Mouse (Mus musculus) layer of hippocampus, postnatal 14 days (tissue): ENCODE measurements around the gene Fmnl3. TPM values are rescaled to one million over a fixed set of nuclear protein-coding genes. Genes with fewer than 3 reads are reported as not detected.
A peak's percentile ranks its signal among the peaks of the same experiment; 100 is the strongest.

Source experiments
- DNase-seq, 2 experiments: peaks; one replicate each; pipeline ENCODE4 v3.0.0; 2021 to 2022; ENCODE audit warnings: low spot score in 2 of 2, mixed read lengths in 1 of 2
- long read RNA-seq, 2 experiments: library from polyadenylated mRNA; stranded (forward); transcript quantifications; one replicate each; pipeline ENCODE4 v2.0.0; 2021
- total RNA-seq, 2 experiments: library from RNA; stranded (reverse); gene quantifications; 2 replicates each; pipeline ENCODE4 v1.2.3; 2021

The Fmnl3 gene
- total RNA-seq: 10 to 100 TPM; 12.6 to 13.8 TPM
- long read RNA-seq, experiment 1, full-length matches to known transcripts: 3 of 7 reads
- long read RNA-seq, experiment 1, partial matches to known transcripts: 2 of 7 reads
- long read RNA-seq, experiment 1, other reads (novel, unspliced or antisense): 2 of 7 reads
- long read RNA-seq, experiment 2, full-length matches to known transcripts: 3 of 9 reads
- long read RNA-seq, experiment 2, partial matches to known transcripts: 1 of 9 reads
- long read RNA-seq, experiment 2, other reads (novel, unspliced or antisense): 5 of 9 reads

DNA sequence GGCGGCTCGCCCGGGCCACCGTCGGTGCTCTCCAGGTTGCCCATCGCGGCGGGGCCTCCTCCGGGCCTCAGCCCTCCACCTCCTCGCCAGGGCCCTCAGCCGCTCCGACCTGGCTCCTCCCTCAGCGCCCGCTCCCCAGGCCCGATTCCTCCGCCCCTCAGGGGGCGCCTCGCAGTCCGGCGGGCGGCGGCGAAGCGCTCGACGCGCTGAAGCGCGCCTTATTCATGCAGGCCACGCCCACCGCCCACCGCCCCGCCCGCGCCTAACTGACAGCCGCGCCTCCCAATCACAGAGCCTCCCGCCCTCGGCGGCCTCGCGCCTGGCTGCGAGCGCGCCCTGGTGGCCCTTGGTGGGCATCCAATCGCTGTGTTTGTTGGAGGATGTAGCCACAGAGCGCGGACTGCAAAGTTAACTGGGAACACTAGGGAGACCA lies at the start of gene Fmnl3:
TSS of gene Fmnl3 (minus strand) at position 224 of the 433 bp plus-strand sequence.
- DNase-seq: peak; percentile 98 to 99

DNA sequence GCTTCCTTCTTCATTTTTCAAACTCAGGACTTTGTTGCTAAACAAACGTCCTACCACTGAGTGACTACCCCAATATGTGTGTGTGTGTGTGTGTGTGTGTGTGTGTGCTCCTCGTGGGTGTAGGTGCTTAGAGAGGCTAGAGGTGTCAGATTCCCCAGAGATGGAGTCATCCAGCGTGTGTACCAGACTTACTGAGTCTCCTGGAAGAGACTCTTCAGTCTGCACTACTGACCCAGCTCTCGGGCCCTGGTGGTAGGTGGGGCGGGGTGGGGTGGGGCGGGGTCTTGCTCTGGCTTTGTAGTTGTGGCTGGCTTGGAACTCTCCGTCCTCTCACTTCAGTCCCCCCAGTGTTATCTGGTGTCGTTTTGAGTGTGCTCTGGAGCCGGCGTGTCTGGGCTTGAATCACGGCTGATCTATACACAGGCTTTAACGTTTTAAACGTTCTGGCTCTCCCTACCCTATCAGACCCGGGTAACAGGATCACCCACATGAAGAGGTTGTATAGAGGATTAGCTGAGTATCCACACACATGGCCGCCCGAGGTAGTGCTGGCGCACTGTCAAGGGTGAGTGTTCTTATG lies 47.5 kb upstream of the Fmnl3 start:
- DNase-seq: no peak

DNA sequence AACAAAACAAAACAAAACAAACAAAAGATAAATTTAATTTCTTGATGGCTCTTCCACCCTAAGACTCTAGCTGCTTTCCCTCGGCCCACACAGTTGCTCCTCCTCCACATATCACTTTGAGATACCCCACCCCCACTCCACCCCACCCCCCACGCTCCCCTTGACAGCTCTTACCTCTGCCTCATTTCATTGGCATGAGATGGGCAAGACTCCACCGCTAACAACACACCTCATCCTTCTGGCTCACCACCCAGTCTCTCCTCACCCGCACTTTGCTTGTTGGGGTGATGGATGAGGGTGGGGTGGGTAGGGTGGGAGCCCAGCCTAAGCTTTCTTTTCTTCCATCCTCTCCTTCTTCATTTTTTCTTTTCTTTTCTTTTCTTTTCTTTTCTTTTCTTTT lies 46.7 kb upstream of the Fmnl3 start:
- no peak for DNase-seq

DNA sequence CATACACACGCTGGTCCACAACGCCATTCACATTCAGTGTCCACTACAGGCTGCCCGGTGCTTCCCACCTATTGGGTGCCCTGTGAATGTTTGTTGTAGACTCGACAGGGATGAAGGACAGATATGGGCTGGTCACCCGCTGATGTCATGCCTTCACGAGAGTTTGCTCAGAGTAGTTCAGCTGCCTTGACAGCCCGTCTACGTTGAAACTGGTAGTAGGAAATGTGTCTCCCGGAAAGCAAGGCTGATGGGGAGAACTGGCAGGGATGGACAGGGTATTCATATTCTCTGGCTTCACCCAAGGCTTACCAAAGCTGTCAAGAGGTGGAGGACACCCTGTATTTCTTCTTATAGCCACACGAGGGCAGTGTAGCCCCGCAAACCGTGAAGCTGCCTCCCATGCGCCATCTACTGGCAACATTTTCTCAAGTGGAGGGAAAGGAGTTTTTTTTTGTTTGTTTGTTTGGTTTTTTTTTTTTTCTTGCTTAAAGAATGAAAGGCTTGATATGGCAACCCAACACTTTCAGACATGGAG lies 46.1 kb upstream of the Fmnl3 start:
- DNase-seq: peak; percentile 83 to 89

DNA sequence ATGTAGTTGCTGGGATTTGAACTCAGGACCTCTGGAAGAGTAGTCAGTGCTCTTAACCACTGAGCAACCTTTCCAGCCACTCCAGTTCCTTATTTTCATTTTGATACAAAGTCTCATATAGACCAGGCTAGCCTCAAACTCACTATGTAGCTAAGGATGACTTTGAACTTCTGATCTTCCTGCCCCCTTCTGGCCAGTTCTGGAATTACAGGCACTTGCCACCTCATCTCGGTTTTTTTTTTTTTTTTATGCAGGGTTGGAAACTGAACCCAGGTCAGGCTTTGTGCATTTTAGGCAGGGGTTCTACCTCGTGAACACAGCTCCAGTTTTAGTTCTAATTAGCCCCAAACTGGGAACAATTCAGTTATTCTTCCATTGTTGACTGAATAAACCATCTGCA lies 45.5 kb upstream of the Fmnl3 start:
- peak; percentile 41 for DNase-seq

DNA sequence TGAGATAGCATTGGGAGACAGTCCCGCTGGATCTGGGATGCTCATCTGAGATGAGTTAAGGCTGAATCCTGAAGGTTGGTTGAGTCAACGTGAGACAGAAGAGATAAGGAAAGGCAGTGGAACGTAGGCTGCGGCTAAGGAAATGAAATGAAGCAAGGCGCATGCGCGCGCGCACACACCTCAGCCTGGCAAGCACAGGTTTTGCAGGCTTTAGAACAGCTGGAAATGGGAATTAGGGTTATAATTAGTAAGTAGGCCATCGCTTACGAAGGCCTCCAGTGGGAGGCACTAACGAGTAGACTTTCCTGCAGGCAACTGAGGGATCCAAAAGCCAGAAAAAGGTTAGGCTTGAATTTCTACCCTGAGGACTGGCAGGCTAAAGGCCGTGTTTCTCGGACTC lies 41.5 kb upstream of the Fmnl3 start:
- no peak for DNase-seq

DNA sequence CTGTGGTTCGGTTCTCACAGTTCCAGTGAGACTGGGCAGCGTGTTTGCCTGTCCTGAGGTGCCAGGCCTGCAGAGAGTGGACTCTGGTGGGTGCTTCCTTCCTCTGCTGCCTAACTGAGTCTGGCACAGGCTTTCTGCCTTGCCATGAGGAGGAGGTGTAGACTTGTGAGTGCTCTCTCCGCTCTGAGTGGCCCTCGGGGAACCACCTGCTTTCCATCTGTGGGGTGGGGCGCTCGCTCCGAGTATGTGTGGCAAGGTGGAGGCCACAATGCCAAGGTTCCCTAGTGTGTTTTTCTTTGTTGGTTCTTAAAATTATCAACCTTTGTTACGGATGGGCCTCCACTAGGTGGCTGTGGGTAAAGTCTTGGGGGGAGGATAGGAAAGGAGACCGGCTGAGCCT lies 38.6 kb upstream of the Fmnl3 start:
- DNase-seq: no peak

DNA sequence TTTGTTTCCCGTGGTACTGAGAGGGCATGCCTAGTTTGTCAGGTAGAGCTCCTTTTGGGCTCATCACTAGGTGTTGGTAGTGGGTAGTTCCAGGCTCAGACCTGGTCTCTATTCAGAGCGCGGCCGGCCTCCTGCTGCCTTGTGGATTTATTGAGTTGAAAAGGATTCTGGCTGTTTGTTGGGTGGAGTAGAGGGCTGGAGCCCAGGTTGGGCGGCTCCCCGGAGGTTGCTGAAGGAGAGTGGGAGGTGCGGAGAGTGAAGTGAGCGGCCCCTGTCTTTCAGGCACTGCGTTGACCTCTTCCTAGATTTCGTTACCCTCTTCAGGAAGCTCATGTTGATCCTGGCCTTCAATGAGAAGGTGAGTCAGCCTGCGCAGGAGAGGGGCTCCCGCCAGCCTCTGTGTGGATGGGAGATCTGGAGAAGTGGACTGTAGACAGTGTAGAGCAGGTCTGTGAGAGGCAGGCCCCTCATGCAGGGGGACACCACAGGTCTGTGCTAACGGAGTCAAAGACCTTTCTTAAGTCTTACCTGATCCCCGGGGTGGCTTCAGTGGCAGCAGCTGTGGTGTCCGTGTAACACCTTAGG lies 36.8 kb upstream of the Fmnl3 start:
- DNase-seq: no peak

DNA sequence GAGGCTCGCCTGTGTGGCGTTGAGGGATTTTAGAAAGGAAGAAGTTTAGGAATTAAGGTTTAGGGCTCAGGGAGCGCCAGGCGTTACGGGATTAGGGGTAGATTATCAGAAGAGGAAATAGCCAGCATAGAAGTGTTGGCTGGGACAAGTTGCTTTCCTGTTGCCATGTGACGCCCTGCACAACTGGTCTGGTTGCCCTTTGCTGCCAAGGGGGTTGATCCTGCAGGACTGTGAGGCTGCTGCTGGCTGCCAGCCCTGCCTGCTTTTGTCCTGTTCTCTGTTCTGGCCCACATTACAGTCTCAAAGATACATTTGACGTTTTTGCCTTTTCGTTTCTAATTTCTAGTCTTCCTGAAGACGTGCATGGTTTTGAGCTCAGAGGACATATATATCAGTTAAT lies 34.9 kb upstream of the Fmnl3 start:
- no peak for DNase-seq

DNA sequence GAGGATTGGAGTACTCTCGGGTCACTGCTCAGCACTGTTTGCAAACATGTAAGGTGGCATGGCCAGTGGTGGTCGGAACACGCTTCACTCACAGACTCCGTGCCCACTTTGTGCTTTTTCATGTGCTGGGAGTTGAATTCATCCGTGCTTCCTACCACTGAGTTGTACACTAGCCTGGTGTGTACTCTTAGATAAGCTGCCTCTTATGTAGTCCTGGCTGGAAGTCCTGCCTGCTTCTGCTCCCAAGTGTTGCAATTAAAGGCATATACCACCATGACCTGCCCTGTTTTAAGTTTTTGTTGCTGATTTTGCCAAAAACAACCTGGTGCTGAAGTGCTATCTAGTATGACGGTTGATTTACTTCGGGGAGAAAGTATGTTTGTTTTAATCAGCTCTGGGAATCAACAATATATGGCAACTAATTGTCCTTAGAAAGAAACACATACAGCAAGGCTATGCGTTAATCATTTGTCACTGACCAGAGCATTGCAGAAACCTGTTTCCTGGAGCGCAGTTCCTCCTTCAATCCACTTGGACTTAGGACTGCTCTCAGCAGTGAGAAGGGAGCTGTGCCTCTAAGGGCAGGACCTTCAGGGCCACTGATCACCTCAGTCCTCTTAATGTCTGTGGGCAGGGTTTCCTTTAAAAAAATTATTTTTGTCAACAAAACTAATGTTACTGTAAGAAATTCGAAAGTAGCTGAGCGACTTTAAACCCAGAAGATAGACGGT lies 33.0 kb upstream of the Fmnl3 start:
- DNase-seq: no peak

DNA sequence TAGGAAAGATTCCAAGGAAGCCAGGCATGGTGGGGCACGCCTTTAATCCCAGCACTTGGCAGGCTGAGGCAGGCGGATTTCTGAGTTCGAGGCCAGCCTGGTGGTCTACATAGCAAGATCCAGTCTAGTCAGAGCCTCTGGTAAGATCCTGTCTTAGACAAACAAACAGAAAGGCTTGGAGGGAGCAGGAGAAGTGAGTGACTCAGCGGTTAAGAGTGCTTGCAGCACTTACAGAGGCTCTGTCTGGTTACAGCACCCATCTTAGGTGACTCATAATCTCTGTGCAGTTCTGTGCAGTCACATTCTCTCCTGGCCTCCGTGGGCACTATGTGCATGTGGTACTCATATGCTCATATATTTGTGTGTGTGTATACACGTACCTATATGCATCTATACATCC lies 30.3 kb upstream of the Fmnl3 start:
- DNase-seq: no peak

DNA sequence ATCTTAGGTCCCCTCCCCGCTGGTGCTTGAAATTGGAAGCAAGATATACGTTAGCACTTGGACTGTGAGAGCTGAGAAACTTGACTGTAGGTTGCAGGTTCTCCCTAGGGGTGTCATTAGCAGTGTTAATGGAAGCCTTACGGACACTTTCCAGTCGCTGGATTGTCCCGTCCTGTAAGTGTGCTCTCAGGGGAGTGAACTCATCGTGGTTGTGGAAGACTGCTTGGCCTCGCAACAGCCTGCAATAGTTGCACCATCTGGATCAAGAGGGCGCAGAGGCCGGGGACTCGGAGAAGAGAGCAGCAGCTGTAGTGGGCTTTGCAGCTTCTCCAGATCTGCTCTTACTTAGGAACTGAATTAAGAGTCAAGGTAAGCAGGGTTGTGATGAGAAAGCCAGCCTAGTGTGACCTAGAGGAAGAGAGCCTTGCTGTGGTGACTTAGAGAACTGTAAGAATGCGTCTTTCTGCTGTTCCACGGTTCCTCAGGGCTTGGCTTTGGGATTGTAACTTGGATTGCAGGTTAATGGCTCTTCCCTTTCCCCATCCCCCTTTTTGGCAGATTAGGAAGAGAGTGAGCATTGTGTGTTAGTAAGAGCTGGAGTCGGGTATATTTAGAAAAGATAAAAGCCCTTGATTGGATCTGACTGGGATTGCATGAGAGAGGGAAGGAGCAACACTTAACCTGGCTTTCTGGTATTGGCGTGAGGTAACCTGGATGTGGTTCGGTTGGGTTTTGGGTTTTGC lies 29.4 kb upstream of the Fmnl3 start:
- DNase-seq: no peak

DNA sequence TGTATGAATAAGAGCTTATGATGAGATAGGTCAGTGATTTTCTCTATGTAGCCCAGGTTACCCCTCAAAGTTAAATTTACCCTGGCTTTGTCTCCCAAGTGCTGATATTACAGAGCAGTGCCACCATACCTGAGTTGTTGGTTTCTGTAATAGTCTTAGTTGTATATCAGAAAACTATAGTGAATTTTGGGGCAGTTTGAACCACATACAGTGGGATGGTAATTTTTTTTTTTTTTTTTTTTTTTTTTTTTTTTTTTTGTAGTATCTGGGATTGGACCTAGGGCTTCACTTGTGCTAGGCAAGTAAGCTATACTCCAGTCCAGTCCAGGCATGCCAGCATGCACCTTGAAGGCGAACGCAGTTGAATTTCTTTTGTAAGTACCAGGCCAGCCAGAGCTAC lies 27.3 kb upstream of the Fmnl3 start:
- no peak for DNase-seq

DNA sequence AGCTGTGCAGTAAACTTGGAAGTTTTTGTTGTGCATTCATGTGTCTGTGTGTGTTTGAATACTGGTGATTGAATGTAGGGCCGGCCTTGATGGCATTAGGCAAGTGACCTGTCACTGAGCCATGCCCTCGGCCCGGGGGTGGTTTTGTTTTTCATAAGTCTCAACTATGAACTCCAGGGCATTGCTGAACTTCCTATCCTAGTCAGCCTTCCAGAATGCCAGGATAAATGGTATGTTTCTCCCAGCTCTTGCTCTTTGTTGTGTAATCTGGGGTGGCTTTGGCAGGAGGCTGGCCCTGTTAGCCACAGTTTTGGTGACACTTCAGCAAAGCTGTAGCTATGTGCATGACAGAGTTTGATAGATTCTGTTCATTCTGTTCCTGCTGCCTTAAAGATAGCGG lies 26.6 kb upstream of the Fmnl3 start:
- no peak for DNase-seq

DNA sequence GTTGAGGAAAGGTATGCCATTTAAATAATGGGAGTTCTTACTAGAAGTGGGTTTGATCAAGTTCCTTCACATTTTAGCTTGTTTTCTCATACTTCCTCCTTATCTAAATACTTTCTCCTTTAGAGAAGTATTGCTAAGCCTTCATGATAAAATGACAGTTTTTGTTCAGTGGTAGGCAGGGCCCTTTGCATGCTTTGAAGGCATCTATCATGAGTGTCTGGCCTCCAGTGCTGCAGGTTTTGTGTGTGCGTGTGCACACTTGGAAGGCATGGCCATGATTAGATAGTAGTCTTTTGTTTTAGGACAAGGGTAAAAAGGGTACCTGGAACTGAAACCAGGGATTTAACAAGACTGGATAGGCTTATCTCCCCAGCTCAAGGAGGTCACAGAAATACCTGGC lies 26.2 kb upstream of the Fmnl3 start:
- no peak for DNase-seq

DNA sequence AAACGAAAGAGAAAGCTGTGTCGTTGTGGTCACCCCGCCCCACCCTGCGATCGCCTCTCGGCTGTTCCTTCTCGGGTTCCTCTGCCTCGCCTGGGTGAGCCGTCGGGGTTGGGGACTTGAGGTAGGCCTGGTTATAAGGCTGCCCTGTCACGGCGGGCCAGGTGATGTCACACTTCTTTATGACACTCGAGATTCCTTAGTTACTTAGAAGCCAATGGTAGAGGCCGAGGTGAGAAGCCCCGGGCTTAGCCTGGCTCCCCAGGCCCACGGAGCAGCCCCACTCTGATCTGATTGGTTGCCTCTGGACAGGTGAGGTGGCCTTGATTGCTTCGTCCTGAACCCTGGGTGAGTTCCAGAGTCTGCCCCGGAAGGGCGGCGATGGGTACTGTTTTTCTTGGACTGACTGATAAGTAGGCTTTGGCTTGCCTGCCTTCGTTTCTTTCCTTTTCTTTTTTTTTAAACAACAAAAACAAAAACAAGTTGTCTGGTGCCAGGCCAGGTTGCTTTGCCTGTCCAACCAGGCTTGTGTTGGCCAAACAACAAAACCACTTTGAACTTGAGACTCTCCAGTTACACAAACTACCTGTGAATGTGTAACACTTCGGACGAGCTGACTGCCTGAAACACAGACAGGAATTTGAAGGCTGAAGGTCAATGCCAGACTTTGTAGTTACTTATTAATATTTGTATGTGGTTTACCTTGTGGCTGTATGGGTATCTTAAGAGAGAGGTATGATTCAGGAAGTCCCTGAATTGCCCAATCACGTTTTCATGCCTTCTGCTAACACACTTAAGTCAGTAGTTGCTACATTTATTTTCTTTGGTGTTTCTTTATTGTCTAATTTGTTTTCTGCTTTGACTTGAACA lies 23.3 kb upstream of the Fmnl3 start:
- no peak for DNase-seq

DNA sequence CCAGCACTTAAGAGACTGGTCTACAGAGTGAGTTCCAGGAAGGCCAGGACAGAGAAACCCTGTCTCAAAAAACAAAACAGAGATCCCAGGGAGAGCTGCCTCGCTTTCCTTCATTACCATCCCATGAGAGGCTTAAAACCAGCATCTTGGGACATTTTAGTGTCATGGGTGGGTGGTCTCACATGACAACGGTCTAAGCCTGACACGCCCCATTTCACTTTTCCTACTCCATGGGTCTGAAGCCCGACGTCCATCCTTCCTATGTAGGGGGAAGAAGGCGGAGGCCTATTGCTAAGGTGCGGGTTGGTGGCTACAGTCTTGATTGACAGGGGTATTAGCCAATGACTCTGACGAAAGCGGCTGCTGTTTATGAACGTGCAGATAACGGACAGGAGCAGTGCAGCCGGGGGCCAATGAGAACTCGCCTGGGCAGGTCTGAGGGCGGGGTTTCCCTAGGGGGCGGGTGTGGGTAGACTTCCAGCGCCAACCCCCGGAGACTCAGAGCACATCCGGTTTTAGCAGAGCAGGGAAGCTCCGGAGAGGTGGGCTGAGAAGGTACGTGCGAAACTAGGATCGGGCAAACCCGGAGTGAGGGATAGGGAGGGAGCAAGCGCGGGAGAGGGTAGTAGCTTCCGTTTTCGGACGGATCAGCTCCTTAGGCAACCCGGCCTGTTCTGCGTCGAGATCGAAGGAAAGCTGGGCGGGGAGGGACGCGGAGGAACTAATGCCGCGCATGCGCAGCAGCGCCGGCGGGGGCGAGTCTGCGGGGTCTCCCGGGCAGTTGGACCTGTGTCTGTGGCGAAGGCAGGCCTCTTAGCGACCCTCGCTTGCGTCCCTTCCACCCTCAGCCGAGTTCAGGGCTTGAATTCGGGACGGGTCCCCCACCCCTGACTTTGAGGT lies 22.5 kb upstream of the Fmnl3 start, which contains the start of gene Tmbim6:
TSS of gene Tmbim6 (plus strand) at position 397 of the 900 bp plus-strand sequence.
- peak; percentile 99 to 100 for DNase-seq

DNA sequence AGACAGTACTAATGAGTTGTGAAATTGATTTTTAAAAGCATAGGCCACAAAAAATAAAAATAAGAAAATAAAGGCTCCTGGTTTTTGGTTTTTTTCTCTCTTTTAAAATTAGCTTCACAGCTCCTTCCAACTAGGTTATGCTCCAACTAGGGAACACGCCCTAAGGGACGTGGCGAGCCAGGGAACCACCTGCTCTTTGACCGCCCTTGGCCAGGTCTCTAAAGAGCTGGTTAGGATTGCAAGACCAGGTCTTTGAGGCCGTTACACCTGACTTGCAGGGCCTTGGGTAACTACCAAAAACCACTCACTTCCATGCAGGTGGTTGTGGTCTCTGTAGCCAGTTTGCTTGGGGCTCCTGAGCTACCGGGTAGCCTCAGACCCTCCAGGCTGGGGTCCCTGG lies 21.7 kb upstream of the Fmnl3 start:
- no peak for DNase-seq
